Mouse (Mus musculus) thymus, postnatal 36 days (tissue): Measurements from ENCODE around the gene Apon.
"Not testable (repeated sequence)": the region's sequence is repeated elsewhere in the genome, so short reads cannot be mapped to it uniquely, and the experiment has no call there.

ENCODE experiments used
- DNase-seq, 2 experiments: peaks; one replicate each; pipeline ENCODE4 v3.0.0; 2022; ENCODE audit warnings: mixed read lengths in 2 of 2

Gene Apon

GRCm38 (mm10) chr10:128278158-128278557 is 24.3 kb downstream of the Apon start:
- no peak for DNase-seq

GRCm38 (mm10) chr10:128280943-128281342 is 27.0 kb downstream of the Apon start:
- no peak for DNase-seq

GRCm38 (mm10) chr10:128281682-128282081 is 27.8 kb downstream of the Apon start:
- DNase-seq: no peak

GRCm38 (mm10) chr10:128282886-128283450 is 29.1 kb downstream of the Apon start:
- DNase-seq: no peak

- peak; percentile 51 to 56 for DNase-seq
Measured at GRCm38 (mm10) chr10:128283604-128284579, 30.0 kb downstream of the Apon start.

- DNase-seq: not testable (repeated sequence)
Measured at GRCm38 (mm10) chr10:128290594-128290993, 36.7 kb downstream of the Apon start.

GRCm38 (mm10) chr10:128296370-128297090 is 42.6 kb downstream of the Apon start:
- DNase-seq: no peak

GRCm38 (mm10) chr10:128297221-128297620 is 43.3 kb downstream of the Apon start:
- DNase-seq: no peak

- DNase-seq: no peak
Measured at GRCm38 (mm10) chr10:128297622-128298021, 43.7 kb downstream of the Apon start.

GRCm38 (mm10) chr10:128298243-128298642 is 44.3 kb downstream of the Apon start:
- no peak for DNase-seq

GRCm38 (mm10) chr10:128298702-128299171 is 44.8 kb downstream of the Apon start, which contains the start of gene Il23a:
Gene Il23a, minus strand, starts transcription at chr10:128298752.
- no peak for DNase-seq

GRCm38 (mm10) chr10:128302357-128302756 is 48.5 kb downstream of the Apon start:
- DNase-seq: no peak

- DNase-seq: no peak
Measured at GRCm38 (mm10) chr10:128302785-128303125, 48.9 kb downstream of the Apon start.

- DNase-seq: peak; percentile 100
Measured at GRCm38 (mm10) chr10:128303126-128304021, 49.5 kb downstream of the Apon start, which contains the start of gene Pan2. Gene Pan2, plus strand, starts transcription at chr10:128303335.
